Mouse (Mus musculus) adrenal gland, adult 2 months (tissue): ENCODE measurements around the gene Olfr1089. TPM values are rescaled to one million over a fixed set of nuclear protein-coding genes. Genes with fewer than 3 reads are reported as not detected.

Experiments used
- DNase-seq: peaks from one replicate; pipeline ENCODE4 v3.0.0; 2021
- long read RNA-seq: library from polyadenylated mRNA; stranded (forward); transcript quantifications from one replicate; pipeline ENCODE4 v2.0.0, GENCODE M21; 2021
- polyA plus RNA-seq: library from polyadenylated mRNA; depleted of rRNA; stranded (reverse); fragments of >200 nt; gene quantifications from 2 replicates; pipeline ENCODE4 v1.2.3, GENCODE M21; 2012; rRNA removed
- total RNA-seq, 2 experiments: library from RNA; stranded (reverse); gene quantifications; 2 replicates each; pipeline ENCODE4 v1.2.3; 2021

Gene Olfr1089
- not detected for total RNA-seq
- polyA plus RNA-seq, result not detected in 2 replicates
- long read RNA-seq, result 0 reads

- DNase-seq, result no peak
Observed at GRCm38 (mm10) chr2:86733601-86734000, at the start of gene Olfr1089. Gene Olfr1089 (minus strand): TSS chr2:86733701.

DNA sequence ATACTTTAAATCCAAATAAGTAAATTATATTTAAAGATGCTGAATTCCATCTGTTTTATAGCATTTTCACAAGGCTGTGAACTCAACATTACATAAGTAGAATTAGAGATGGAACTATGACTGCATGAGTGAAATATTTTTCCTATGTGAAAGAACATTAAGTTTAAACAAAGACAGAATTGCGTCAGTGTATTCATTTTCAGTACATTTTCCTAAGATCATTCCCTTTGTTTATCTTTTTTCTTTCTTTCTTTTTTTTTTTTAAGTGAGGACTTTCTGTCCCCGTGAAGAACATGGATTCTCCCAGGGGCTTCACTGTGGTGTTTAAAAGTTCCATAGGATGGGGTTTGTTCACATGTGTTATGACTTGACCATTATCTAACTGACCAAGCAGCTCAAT, 48.7 kb upstream of the Olfr1089 start, which contains the start of gene Olfr1093:
Gene Olfr1093, plus strand, starts transcription at position 301 of the 400 bp plus-strand sequence.
- DNase-seq, result no peak

DNA sequence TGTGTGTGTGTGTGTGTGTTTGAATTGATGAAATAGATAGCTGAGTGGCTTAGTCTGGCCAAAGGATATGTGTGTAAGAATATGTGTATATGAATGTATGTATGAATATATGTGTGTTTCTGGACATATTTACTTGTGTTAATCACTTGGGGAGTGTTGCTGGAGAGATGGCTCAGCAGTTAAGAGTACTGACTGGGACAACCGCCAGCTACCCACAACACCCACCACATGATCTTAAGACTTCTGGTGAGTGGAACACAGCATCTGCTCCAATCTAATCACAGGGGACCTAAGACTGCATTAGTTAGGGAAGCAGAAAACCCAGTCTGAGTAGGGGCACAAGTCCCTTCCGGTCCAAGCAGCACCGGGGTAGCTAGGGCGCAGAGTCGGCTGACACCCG, 27.5 kb upstream of the Olfr1089 start:
- DNase-seq, result no peak

GRCm38 (mm10) chr2:86758893-86759292, 25.4 kb upstream of the Olfr1089 start, which contains the start of gene Olfr1090:
Gene Olfr1090 (minus strand): TSS chr2:86758993.
- DNase-seq, result no peak

- DNase-seq, result no peak
Observed at GRCm38 (mm10) chr2:86698295-86698694, 35.2 kb downstream of the Olfr1089 start, which contains the start of gene Olfr1087. Gene Olfr1087 (minus strand): TSS chr2:86698395.

Other genes with a start within 250 kb of the Olfr1089 start
- gene Olfr228, start 246.3 kb downstream of the Olfr1089 start, total RNA-seq, result not detected
- not detected in 2 replicates for gene Olfr228, start 246.3 kb downstream of the Olfr1089 start, polyA plus RNA-seq
- not detected for gene Olfr1076, start 225.2 kb downstream of the Olfr1089 start, total RNA-seq
- not detected in 2 replicates for gene Olfr1076, start 225.2 kb downstream of the Olfr1089 start, polyA plus RNA-seq
- gene Olfr1079, start 191.2 kb downstream of the Olfr1089 start, total RNA-seq, result not detected
- not detected in 2 replicates for gene Olfr1079, start 191.2 kb downstream of the Olfr1089 start, polyA plus RNA-seq
- gene Olfr1080, start 175.5 kb downstream of the Olfr1089 start, total RNA-seq, result not detected
- not detected in 2 replicates for gene Olfr1080, start 175.5 kb downstream of the Olfr1089 start, polyA plus RNA-seq
- not detected for gene Olfr1082, start 134.7 kb downstream of the Olfr1089 start, total RNA-seq
- not detected in 2 replicates for gene Olfr1082, start 134.7 kb downstream of the Olfr1089 start, polyA plus RNA-seq
- not detected for gene Olfr1084, start 94.0 kb downstream of the Olfr1089 start, total RNA-seq
- gene Olfr1084, start 94.0 kb downstream of the Olfr1089 start, polyA plus RNA-seq, result not detected in 2 replicates
- gene Olfr1085, start 71.7 kb downstream of the Olfr1089 start, total RNA-seq, result not detected
- not detected in 2 replicates for gene Olfr1085, start 71.7 kb downstream of the Olfr1089 start, polyA plus RNA-seq
- not detected for gene Olfr1086, start 53.6 kb downstream of the Olfr1089 start, total RNA-seq
- gene Olfr1086, start 53.6 kb downstream of the Olfr1089 start, polyA plus RNA-seq, result not detected in 2 replicates
- not detected for gene Olfr1087, start 35.3 kb downstream of the Olfr1089 start, total RNA-seq
- gene Olfr1087, start 35.3 kb downstream of the Olfr1089 start, polyA plus RNA-seq, result not detected in 2 replicates
- gene Olfr1090, start 25.3 kb upstream of the Olfr1089 start, total RNA-seq, result not detected
- not detected in 2 replicates for gene Olfr1090, start 25.3 kb upstream of the Olfr1089 start, polyA plus RNA-seq
- not detected for gene Olfr1093, start 48.8 kb upstream of the Olfr1089 start, total RNA-seq
- gene Olfr1093, start 48.8 kb upstream of the Olfr1089 start, polyA plus RNA-seq, result not detected in 2 replicates
- gene Olfr141, start 76.3 kb upstream of the Olfr1089 start, total RNA-seq, result not detected
- gene Olfr141, start 76.3 kb upstream of the Olfr1089 start, polyA plus RNA-seq, result not detected in 2 replicates
- gene Olfr1094, start 91.0 kb upstream of the Olfr1089 start, total RNA-seq, result not detected
- not detected in 2 replicates for gene Olfr1094, start 91.0 kb upstream of the Olfr1089 start, polyA plus RNA-seq
- gene Olfr1095, start 118.0 kb upstream of the Olfr1089 start, total RNA-seq, result not detected
- gene Olfr1095, start 118.0 kb upstream of the Olfr1089 start, polyA plus RNA-seq, result not detected in 2 replicates
- gene Gm13723, start 141.1 kb upstream of the Olfr1089 start, total RNA-seq, result not detected
- not detected in 2 replicates for gene Gm13723, start 141.1 kb upstream of the Olfr1089 start, polyA plus RNA-seq
- gene Olfr1097, start 158.5 kb upstream of the Olfr1089 start, total RNA-seq, result not detected
- not detected in 2 replicates for gene Olfr1097, start 158.5 kb upstream of the Olfr1089 start, polyA plus RNA-seq
- not detected for gene Olfr1098, start 190.8 kb upstream of the Olfr1089 start, total RNA-seq
- gene Olfr1098, start 190.8 kb upstream of the Olfr1089 start, polyA plus RNA-seq, result not detected in 2 replicates
- gene Olfr1099, start 227.0 kb upstream of the Olfr1089 start, total RNA-seq, result not detected
- not detected in 2 replicates for gene Olfr1099, start 227.0 kb upstream of the Olfr1089 start, polyA plus RNA-seq
- gene Olfr1100, start 246.3 kb upstream of the Olfr1089 start, total RNA-seq, result not detected
- not detected in 2 replicates for gene Olfr1100, start 246.3 kb upstream of the Olfr1089 start, polyA plus RNA-seq